Mouse (Mus musculus): ENCODE results near the gene Map3k14.
A peak's percentile ranks its signal among the peaks of the same experiment; 100 is the strongest.
"Not testable (repeated sequence)": the region's sequence is repeated elsewhere in the genome, so short reads cannot be mapped to it uniquely, and the experiment has no call there.

The Map3k14 gene

GRCm38 (mm10) chr11:103246081-103246730 lies 21.1 kb downstream of the Map3k14 start:
- no peak for DNase-seq

- DNase-seq = no peak
Measured at GRCm38 (mm10) chr11:103244856-103245255, 22.4 kb downstream of the Map3k14 start.

GRCm38 (mm10) chr11:103240740-103241139 lies 26.5 kb downstream of the Map3k14 start:
- peak; percentile 76 to 86 for DNase-seq

- no peak for DNase-seq
Measured at GRCm38 (mm10) chr11:103237757-103238156, 29.5 kb downstream of the Map3k14 start.

- DNase-seq = no peak
Measured at GRCm38 (mm10) chr11:103236903-103237302, 30.4 kb downstream of the Map3k14 start.

GRCm38 (mm10) chr11:103236431-103236830 lies 30.8 kb downstream of the Map3k14 start:
- DNase-seq = no peak

GRCm38 (mm10) chr11:103235702-103236101 lies 31.6 kb downstream of the Map3k14 start:
- DNase-seq = no peak

GRCm38 (mm10) chr11:103234447-103234846 lies 32.8 kb downstream of the Map3k14 start:
- DNase-seq = no peak

- DNase-seq = peak; percentile 88 to 96
Measured at GRCm38 (mm10) chr11:103232966-103233365, 34.3 kb downstream of the Map3k14 start.

GRCm38 (mm10) chr11:103231367-103231766 lies 35.9 kb downstream of the Map3k14 start:
- no peak for DNase-seq

- DNase-seq = no peak
Measured at GRCm38 (mm10) chr11:103230626-103231025, 36.6 kb downstream of the Map3k14 start.

- no peak for DNase-seq
Measured at GRCm38 (mm10) chr11:103229608-103230007, 37.7 kb downstream of the Map3k14 start.

GRCm38 (mm10) chr11:103223951-103224456 lies 43.3 kb downstream of the Map3k14 start:
- DNase-seq = peak; percentile 28 to 47

GRCm38 (mm10) chr11:103223444-103223843 lies 43.8 kb downstream of the Map3k14 start:
- peak; percentile 35 to 56 for DNase-seq

GRCm38 (mm10) chr11:103222718-103223117 lies 44.6 kb downstream of the Map3k14 start:
- not testable (repeated sequence) for DNase-seq

- peak; percentile 54 to 62 for DNase-seq
Measured at GRCm38 (mm10) chr11:103221437-103221836, 45.8 kb downstream of the Map3k14 start.

- DNase-seq = peak; percentile 59 to 79
Measured at GRCm38 (mm10) chr11:103219995-103220394, 47.3 kb downstream of the Map3k14 start.

GRCm38 (mm10) chr11:103219259-103219658 lies 48.0 kb downstream of the Map3k14 start:
- no peak for DNase-seq

- DNase-seq = no peak
Measured at GRCm38 (mm10) chr11:103218517-103218901, 48.8 kb downstream of the Map3k14 start.

- DNase-seq = peak; percentile 44 to 72
Measured at GRCm38 (mm10) chr11:103217790-103218516, 49.3 kb downstream of the Map3k14 start, which contains the start of gene Spata32. Spata32 (minus strand) TSS chr11:103218432.

GRCm38 (mm10) chr11:103215355-103215754 lies 51.9 kb downstream of the Map3k14 start:
- no peak for DNase-seq

- DNase-seq = no peak
Measured at GRCm38 (mm10) chr11:103213712-103214111, 53.6 kb downstream of the Map3k14 start.

GRCm38 (mm10) chr11:103210291-103210690 lies 57.0 kb downstream of the Map3k14 start:
- no peak for DNase-seq

- no peak for DNase-seq
Measured at GRCm38 (mm10) chr11:103208458-103208857, 58.8 kb downstream of the Map3k14 start, which contains the start of gene 1700023F06Rik. 1700023F06Rik (minus strand) TSS chr11:103208558.

Measured in kidney, postnatal 36 days (tissue).